Mouse (Mus musculus): ENCODE results near the gene Chsy1. TPM values are rescaled to one million over a fixed set of nuclear protein-coding genes. Genes with fewer than 3 reads are reported as not detected.
"Not testable (repeated sequence)": the region's sequence is repeated elsewhere in the genome, so short reads cannot be mapped to it uniquely, and the experiment has no call there.

Chsy1 gene
- polyA plus RNA-seq, 1 experiment, result 17.2 TPM

DNA sequence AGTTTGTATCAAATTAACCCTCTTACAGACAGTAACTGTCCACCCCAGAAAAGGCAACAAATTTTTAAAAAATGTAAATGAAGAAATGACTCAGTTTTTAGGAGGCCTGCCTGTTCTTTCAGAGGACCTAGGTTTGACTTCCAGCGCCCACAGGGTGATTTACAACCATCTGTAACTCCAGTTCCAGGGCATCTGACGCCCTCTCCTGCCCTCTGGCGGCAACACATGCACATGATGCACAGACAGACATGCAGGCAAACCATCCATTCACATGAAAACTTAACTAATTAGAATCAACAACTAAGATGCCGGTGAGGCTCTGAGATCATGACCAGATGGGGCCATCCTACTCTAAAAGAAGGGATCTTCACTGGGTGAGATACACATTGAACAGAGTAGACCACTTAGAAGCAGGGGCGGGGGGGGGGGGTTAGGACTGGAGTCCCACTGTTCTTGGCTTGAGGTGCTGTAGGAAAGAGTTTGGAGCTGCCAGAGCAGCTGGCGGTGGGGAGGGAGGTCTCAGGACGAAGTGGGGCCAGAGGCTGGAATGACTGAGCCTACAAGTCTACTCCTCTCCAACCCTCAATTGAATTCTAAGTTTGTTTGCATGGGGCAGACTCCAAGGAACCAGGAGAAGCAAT is 72.9 kb downstream of the Chsy1 start:
- Histone ChIP-seq H3ac (ENCODE audit: control insufficient read depth, insufficient read length) (no peak overlapping the region), H3K4me3 (no peak overlapping the region), H3K79me2 (ENCODE audit: control insufficient read depth, insufficient read depth) (no peaks in the 10 kb centered on the region), H3K36me3 (ENCODE audit: control insufficient read depth, insufficient read depth) (no peaks in the 10 kb centered on the region), H3K4me2 (ENCODE audit: low read depth) (no peak overlapping the region), H3K27me3 (ENCODE audit: control insufficient read depth, insufficient read depth, insufficient read length) (no peaks in the 10 kb centered on the region)
- TF ChIP-seq POLR2A (IDR thresholded peaks at IDR 0.05; ENCODE audit: insufficient read length, low read depth) (no peak), SRF (IDR thresholded peaks at IDR 0.05; ENCODE audit: control insufficient read depth, insufficient read length, low read depth) (no peak), MAX (IDR thresholded peaks at IDR 0.05; ENCODE audit: low read depth) (no peak), REST (IDR thresholded peaks at IDR 0.05; ENCODE audit: insufficient read depth, insufficient read length) (no peak), TCF3 (IDR thresholded peaks at IDR 0.05; ENCODE audit: insufficient read length, low read depth) (no peak), MYOD1 (IDR thresholded peaks at IDR 0.05; ENCODE audit: control insufficient read depth in 1 of 3, insufficient read length in 2 of 3, low read depth in 2 of 3) (no peak), CEBPB (IDR thresholded peaks at IDR 0.05; ENCODE audit: insufficient read depth, poor library complexity, severe bottlenecking) (no peak), E2F4 (IDR thresholded peaks at IDR 0.05; ENCODE audit: insufficient read depth) (no peak)

GRCm38 (mm10) chr7:66183404-66183803 is 74.1 kb downstream of the Chsy1 start:
- no peaks in the 10 kb centered on the region for H3K79me2 ChIP-seq (ENCODE audit: control insufficient read depth, insufficient read depth)
- no peaks in the 10 kb centered on the region for H3K36me3 ChIP-seq (ENCODE audit: control insufficient read depth, insufficient read depth)

GRCm38 (mm10) chr7:66184026-66184425 is 74.7 kb downstream of the Chsy1 start:
- no peaks in the 10 kb centered on the region for H3K79me2 ChIP-seq (ENCODE audit: control insufficient read depth, insufficient read depth)
- H3K4me2 ChIP-seq (ENCODE audit: low read depth), result no peak overlapping the region
- no peaks in the 10 kb centered on the region for H3K27me3 ChIP-seq (ENCODE audit: control insufficient read depth, insufficient read depth, insufficient read length)
- TF ChIP-seq MYOD1 (IDR thresholded peaks at IDR 0.05; ENCODE audit: control insufficient read depth in 1 of 3, insufficient read length in 2 of 3, low read depth in 2 of 3) (peak in 1 of 3 experiments; percentile 31), MYOG (IDR thresholded peaks at IDR 0.05; ENCODE audit: control insufficient read depth in 1 of 3, insufficient read depth in 1 of 3, insufficient read length in 2 of 3, low read depth in 2 of 3) (peak in 1 of 3 experiments; percentile 13), E2F4 (IDR thresholded peaks at IDR 0.05; ENCODE audit: insufficient read depth) (no peak)
- no peak overlapping the region for H3ac ChIP-seq (ENCODE audit: control insufficient read depth, insufficient read length)
- H3K36me3 ChIP-seq (ENCODE audit: control insufficient read depth, insufficient read depth), result no peaks in the 10 kb centered on the region
- H3K4me3 ChIP-seq, result no peak overlapping the region

More at GRCm38 (mm10) chr7:66183404-66183803, 74.1 kb downstream of the Chsy1 start:
- H3ac ChIP-seq (ENCODE audit: control insufficient read depth, insufficient read length), result no peak overlapping the region
- no peak overlapping the region for H3K4me3 ChIP-seq
- H3K27me3 ChIP-seq (ENCODE audit: control insufficient read depth, insufficient read depth, insufficient read length), result no peaks in the 10 kb centered on the region
- H3K4me2 ChIP-seq (ENCODE audit: low read depth), result no peak overlapping the region
- TF ChIP-seq MYOD1 (IDR thresholded peaks at IDR 0.05; ENCODE audit: control insufficient read depth in 1 of 3, insufficient read length in 2 of 3, low read depth in 2 of 3) (peak in 1 of 3 experiments; percentile 50), MYOG (IDR thresholded peaks at IDR 0.05; ENCODE audit: control insufficient read depth in 1 of 3, insufficient read depth in 1 of 3, insufficient read length in 2 of 3, low read depth in 2 of 3) (no peak)

GRCm38 (mm10) chr7:66185370-66185769 is 76.1 kb downstream of the Chsy1 start:
- no peaks in the 10 kb centered on the region for H3K27me3 ChIP-seq (ENCODE audit: control insufficient read depth, insufficient read depth, insufficient read length)
- H3K4me3 ChIP-seq, result no peak overlapping the region
- H3K4me2 ChIP-seq (ENCODE audit: low read depth), result no peak overlapping the region
- TF ChIP-seq POLR2A (IDR thresholded peaks at IDR 0.05; ENCODE audit: insufficient read length, low read depth), result no peak
- TF ChIP-seq SRF (IDR thresholded peaks at IDR 0.05; ENCODE audit: control insufficient read depth, insufficient read length, low read depth), result no peak
- no peak for TF ChIP-seq MYOG (IDR thresholded peaks at IDR 0.05; ENCODE audit: control insufficient read depth in 1 of 3, insufficient read depth in 1 of 3, insufficient read length in 2 of 3, low read depth in 2 of 3)
- H3ac ChIP-seq (ENCODE audit: control insufficient read depth, insufficient read length), result no peak overlapping the region
- H3K36me3 ChIP-seq (ENCODE audit: control insufficient read depth, insufficient read depth), result no peaks in the 10 kb centered on the region
- no peaks in the 10 kb centered on the region for H3K79me2 ChIP-seq (ENCODE audit: control insufficient read depth, insufficient read depth)

- Histone ChIP-seq H3K4me2 (ENCODE audit: low read depth) (no peak overlapping the region), H3ac (ENCODE audit: control insufficient read depth, insufficient read length) (no peak overlapping the region), H3K79me2 (ENCODE audit: control insufficient read depth, insufficient read depth) (no peaks in the 10 kb centered on the region), H3K4me3 (no peak overlapping the region), H3K27me3 (ENCODE audit: control insufficient read depth, insufficient read depth, insufficient read length) (no peaks in the 10 kb centered on the region), H3K36me3 (ENCODE audit: control insufficient read depth, insufficient read depth) (no peaks in the 10 kb centered on the region)
- TF ChIP-seq TCF3 (IDR thresholded peaks at IDR 0.05; ENCODE audit: insufficient read length, low read depth) (no peak), POLR2A (IDR thresholded peaks at IDR 0.05; ENCODE audit: insufficient read length, low read depth) (no peak), E2F4 (IDR thresholded peaks at IDR 0.05; ENCODE audit: insufficient read depth) (no peak), POLR2AphosphoS2 (IDR thresholded peaks at IDR 0.05; ENCODE audit: insufficient read length, low read depth) (no peak), MYOG (IDR thresholded peaks at IDR 0.05; ENCODE audit: control insufficient read depth in 1 of 3, insufficient read depth in 1 of 3, insufficient read length in 2 of 3, low read depth in 2 of 3) (no peak), MAX (IDR thresholded peaks at IDR 0.05; ENCODE audit: low read depth) (no peak), USF1 (IDR thresholded peaks at IDR 0.05; ENCODE audit: low read depth) (no peak), SRF (IDR thresholded peaks at IDR 0.05; ENCODE audit: control insufficient read depth, insufficient read length, low read depth) (no peak)
Measured at GRCm38 (mm10) chr7:66187581-66188231, 78.4 kb downstream of the Chsy1 start.

- not testable (repeated sequence) for H3K36me3 ChIP-seq (ENCODE audit: control insufficient read depth, insufficient read depth); H3K27me3 ChIP-seq (ENCODE audit: control insufficient read depth, insufficient read depth, insufficient read length); H3K79me2 ChIP-seq (ENCODE audit: control insufficient read depth, insufficient read depth); H3K4me2 ChIP-seq (ENCODE audit: low read depth); H3K4me3 ChIP-seq; H3ac ChIP-seq (ENCODE audit: control insufficient read depth, insufficient read length)
Measured at GRCm38 (mm10) chr7:66190385-66190784, 81.1 kb downstream of the Chsy1 start.

Measured in myocyte (in vitro differentiated cells).